Mouse (Mus musculus): Measurements from ENCODE around the gene Arhgap28.

Gene Arhgap28

GRCm38 (mm10) chr17:67935556-67935955 is 68.4 kb downstream of the Arhgap28 start:
- DNase-seq (ENCODE audit: low spot score in 2 of 2), result no peak

GRCm38 (mm10) chr17:67931396-67931795 is 72.5 kb downstream of the Arhgap28 start:
- no peak for DNase-seq (ENCODE audit: low spot score in 2 of 2)

GRCm38 (mm10) chr17:67930957-67931356 is 73.0 kb downstream of the Arhgap28 start:
- DNase-seq (ENCODE audit: low spot score in 2 of 2), result no peak

GRCm38 (mm10) chr17:67930467-67930866 is 73.5 kb downstream of the Arhgap28 start:
- DNase-seq (ENCODE audit: low spot score in 2 of 2), result no peak

GRCm38 (mm10) chr17:67928280-67928679 is 75.6 kb downstream of the Arhgap28 start:
- DNase-seq (ENCODE audit: low spot score in 2 of 2), result no peak

- DNase-seq (ENCODE audit: low spot score in 2 of 2), result no peak
These were observed 76.1 kb downstream of the Arhgap28 start for GRCm38 (mm10) chr17:67927864-67928263.

- no peak for DNase-seq (ENCODE audit: low spot score in 2 of 2)
These were observed 84.0 kb downstream of the Arhgap28 start for GRCm38 (mm10) chr17:67919959-67920358.

DNA sequence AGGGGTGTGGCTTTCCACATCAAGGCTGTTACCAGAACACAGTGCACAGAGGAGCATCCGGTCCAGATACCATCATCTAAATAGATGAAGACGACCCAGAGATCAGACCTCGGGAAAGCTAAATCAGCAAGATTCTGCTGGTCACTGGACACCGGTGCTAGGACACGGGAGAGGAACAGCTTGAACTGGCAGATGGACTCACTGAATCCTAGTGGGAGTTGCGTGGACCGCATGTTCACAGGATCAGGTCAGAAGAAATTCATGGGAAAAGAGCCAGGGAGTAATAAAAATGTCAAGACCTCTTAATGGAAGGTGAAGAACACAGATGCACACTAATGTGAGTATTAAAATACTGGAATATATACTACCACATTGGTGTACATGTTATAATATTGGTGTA is 85.7 kb downstream of the Arhgap28 start:
- no peak for DNase-seq (ENCODE audit: low spot score in 2 of 2)

GRCm38 (mm10) chr17:67916901-67917300 is 87.0 kb downstream of the Arhgap28 start:
- DNase-seq (ENCODE audit: low spot score in 2 of 2), result no peak

GRCm38 (mm10) chr17:67912640-67913039 is 91.3 kb downstream of the Arhgap28 start:
- DNase-seq (ENCODE audit: low spot score in 2 of 2), result peak in 1 of 2 experiments; percentile 9

GRCm38 (mm10) chr17:67912051-67912450 is 91.9 kb downstream of the Arhgap28 start:
- no peak for DNase-seq (ENCODE audit: low spot score in 2 of 2)

DNA sequence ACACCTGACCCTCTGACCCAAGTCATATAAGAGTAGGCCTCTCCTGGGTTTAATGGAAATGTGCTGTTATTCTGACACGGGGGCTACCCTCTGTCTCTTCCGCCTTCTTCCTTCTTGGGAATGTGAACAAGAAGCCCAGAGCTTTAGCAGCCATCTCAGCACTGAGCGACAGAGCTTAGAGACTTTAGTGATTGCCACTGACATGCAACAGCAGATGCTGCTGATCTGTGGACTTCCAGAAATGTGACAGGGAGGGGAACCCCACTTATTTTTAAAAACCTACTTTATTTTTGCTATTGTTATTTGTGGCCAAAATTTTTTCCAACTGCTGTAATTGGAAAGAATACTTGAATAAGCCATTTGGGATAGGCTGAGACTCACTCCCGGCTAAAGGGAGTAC is 95.4 kb downstream of the Arhgap28 start:
- DNase-seq (ENCODE audit: low spot score in 2 of 2), result no peak

- DNase-seq (ENCODE audit: low spot score in 2 of 2), result no peak
These were observed 95.8 kb downstream of the Arhgap28 start for GRCm38 (mm10) chr17:67908137-67908536.

DNA sequence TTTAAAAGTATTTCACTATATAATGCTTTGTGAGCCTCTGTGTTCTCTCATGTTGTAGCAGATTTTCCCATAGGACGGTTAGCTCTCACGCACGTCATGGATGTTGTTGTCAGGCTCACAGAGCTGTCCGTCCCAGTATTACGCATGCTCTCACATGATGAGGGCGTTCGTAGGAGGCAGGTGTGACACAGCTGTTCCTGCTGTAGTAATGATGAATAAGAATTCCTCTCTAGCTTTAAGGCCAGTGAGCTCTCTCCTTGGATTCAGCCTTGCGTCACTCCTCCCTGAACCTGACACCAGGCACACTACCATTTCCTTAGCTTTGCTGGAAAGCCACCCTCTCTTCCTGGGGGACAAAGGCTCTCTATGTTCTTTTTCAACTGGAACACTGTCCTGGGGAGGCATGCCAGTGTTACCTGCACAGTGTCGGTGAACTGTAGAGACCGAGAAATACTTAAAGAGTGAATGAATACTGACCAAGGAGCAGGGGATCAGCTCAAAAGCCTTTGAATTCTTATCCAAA is 96.3 kb downstream of the Arhgap28 start:
- no peak for DNase-seq (ENCODE audit: low spot score in 2 of 2)

GRCm38 (mm10) chr17:67906236-67906635 is 97.7 kb downstream of the Arhgap28 start:
- DNase-seq (ENCODE audit: low spot score in 2 of 2), result peak in 1 of 2 experiments; percentile 5

DNA sequence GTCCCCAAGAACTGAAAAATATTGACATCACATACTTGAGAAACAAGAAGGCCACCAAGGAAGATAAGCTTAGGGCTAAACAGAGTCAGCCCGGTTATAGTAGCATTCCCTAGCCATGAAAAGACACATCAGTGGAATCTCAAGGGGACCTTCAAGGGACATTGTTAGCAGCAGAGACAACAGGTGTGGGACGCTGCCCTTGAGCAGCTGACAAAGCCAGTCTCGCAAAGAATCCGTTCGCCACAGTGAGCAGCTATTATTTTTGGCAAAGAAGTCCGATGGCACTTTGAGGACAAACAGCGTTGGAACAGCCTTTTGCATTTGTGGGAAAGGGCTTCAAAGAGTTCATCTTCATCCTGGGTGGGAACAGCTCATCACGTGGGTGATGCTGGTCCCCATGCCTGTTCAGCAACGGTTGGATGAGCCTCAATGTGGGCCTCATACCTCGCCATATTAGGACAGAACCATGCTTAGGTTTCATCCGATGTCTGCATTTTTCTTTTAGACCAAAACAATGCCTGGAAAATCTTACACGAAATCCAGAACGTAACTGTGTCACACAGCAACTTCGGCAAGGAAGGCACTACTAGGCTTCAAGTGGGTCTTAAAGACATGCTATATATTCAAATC is 99.5 kb downstream of the Arhgap28 start:
- no peak for DNase-seq (ENCODE audit: low spot score in 2 of 2)

DNA sequence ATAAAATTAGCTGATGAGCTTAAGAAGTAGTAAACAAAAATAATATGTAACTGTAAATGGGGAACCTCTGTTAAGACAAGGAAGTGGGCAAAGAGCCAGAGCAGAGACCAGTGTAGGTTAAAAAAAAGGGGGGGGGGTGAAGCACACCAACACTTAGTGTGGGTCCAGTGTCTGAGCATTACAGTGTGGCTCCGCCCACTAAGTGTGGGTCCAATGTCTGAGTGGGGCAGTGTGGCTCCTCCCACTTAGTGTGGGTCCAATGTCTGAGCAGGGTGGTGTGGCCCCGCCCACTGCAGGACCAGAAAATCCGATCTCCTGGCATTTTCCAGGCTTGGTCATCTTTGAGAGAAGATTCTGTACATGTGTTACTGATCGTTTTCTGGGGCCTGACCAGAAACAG is 101.1 kb downstream of the Arhgap28 start:
- DNase-seq (ENCODE audit: low spot score in 2 of 2), result no peak

- DNase-seq (ENCODE audit: low spot score in 2 of 2), result no peak
These were observed 102.8 kb downstream of the Arhgap28 start for GRCm38 (mm10) chr17:67901161-67901560.

DNA sequence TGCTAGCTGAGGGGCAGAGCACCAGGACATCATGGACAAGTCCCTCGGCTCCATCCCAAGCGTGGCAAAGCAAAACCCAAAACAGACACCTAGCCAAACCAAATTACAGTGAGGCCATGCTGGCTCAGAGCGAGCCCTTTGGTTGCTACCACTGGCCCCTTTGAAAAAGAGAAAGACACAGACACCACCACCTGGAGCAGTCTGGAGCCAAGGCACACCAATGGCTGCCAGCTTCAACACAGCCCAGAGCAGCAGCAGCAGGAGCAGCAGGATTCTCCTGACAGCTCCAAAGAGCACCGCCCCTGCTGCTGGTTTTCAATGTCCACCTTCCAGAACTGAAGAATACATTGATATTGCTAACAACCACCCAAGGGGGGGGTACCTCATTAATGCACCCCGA is 104.5 kb downstream of the Arhgap28 start:
- no peak for DNase-seq (ENCODE audit: low spot score in 2 of 2)

DNA sequence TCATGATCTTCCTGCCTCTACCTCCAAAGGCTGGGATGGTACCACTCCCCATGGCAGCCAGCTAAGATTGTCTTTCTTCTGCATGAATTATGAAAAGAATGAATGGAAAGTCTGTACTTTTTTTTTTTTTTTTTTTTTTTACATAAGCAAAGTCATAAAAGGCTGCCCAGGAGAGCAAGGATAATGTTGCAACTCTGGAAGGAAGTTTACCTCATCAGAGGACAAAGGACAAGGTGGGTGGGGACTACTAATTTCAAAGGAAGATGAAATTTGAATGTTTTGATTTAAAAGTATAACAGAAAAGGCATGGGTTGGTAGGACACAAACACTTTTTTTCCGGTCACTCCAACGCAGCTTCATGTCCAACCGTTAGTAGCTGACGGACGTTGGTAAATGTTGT is 107.5 kb downstream of the Arhgap28 start:
- no peak for DNase-seq (ENCODE audit: low spot score in 2 of 2)

GRCm38 (mm10) chr17:67889481-67890325 is 114.2 kb downstream of the Arhgap28 start:
- no peak for DNase-seq (ENCODE audit: low spot score in 2 of 2)

- no peak for DNase-seq (ENCODE audit: low spot score in 2 of 2)
These were observed 115.8 kb downstream of the Arhgap28 start for GRCm38 (mm10) chr17:67888081-67888480.

DNA sequence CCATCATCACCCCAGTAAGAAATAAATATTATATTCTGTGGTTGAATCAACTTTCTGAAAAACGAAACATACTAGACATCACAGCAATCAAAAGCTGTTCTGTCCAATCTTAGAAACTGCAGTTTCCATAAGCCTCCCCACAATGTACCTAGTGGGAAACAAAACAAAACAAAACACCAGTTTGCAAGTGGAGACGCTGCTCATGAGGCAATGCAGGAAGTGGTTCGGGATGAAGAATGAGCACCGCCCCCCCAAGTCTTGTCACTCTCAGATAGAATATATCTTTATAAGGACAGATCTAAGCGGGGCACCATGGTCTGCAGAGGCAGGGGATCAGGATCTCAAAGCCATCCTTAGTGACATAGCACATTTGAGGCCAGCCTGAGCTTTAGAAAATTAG is 117.6 kb downstream of the Arhgap28 start:
- no peak for DNase-seq (ENCODE audit: low spot score in 2 of 2)
